Mouse (Mus musculus): Measurements from ENCODE around the gene Gtpbp6. TPM values are rescaled to one million over a fixed set of nuclear protein-coding genes. Genes with fewer than 3 reads are reported as not detected.
"Not testable (repeated sequence)": the region's sequence is repeated elsewhere in the genome, so short reads cannot be mapped to it uniquely, and the experiment has no call there.

Gtpbp6 gene
- total RNA-seq (2017) = 31.9 to 41.2 TPM (median 37.7 TPM) in 3 replicates

GRCm38 (mm10) chr5:110107581-110108304, at the start of gene Gtpbp6:
Gene Gtpbp6 (minus strand): TSS chr5:110108197.
- ATAC-seq (replicated peaks; ENCODE audit: insufficient number of reproducible peaks, low FRiP score, low TSS enrichment, poor library complexity, severe bottlenecking) = peak; percentile 72

- no peak for ATAC-seq (replicated peaks; ENCODE audit: insufficient number of reproducible peaks, low FRiP score, low TSS enrichment, poor library complexity, severe bottlenecking)
Measured at GRCm38 (mm10) chr5:110143007-110143406, 35.0 kb upstream of the Gtpbp6 start.

GRCm38 (mm10) chr5:110142309-110142708, 34.3 kb upstream of the Gtpbp6 start:
- no peak for ATAC-seq (replicated peaks; ENCODE audit: insufficient number of reproducible peaks, low FRiP score, low TSS enrichment, poor library complexity, severe bottlenecking)

- ATAC-seq (replicated peaks; ENCODE audit: insufficient number of reproducible peaks, low FRiP score, low TSS enrichment, poor library complexity, severe bottlenecking) = no peak
Measured at GRCm38 (mm10) chr5:110140424-110140823, 32.4 kb upstream of the Gtpbp6 start.

GRCm38 (mm10) chr5:110139325-110139724, 31.3 kb upstream of the Gtpbp6 start:
- ATAC-seq (replicated peaks; ENCODE audit: insufficient number of reproducible peaks, low FRiP score, low TSS enrichment, poor library complexity, severe bottlenecking) = no peak

- no peak for ATAC-seq (replicated peaks; ENCODE audit: insufficient number of reproducible peaks, low FRiP score, low TSS enrichment, poor library complexity, severe bottlenecking)
Measured at GRCm38 (mm10) chr5:110137816-110138215, 29.8 kb upstream of the Gtpbp6 start.

- ATAC-seq (replicated peaks; ENCODE audit: insufficient number of reproducible peaks, low FRiP score, low TSS enrichment, poor library complexity, severe bottlenecking) = no peak; the same call in 1 of the 2 replicates
Measured at GRCm38 (mm10) chr5:110136087-110136464, 28.1 kb upstream of the Gtpbp6 start.

GRCm38 (mm10) chr5:110135293-110136086, 27.5 kb upstream of the Gtpbp6 start, which contains the start of gene Chfr:
Gene Chfr (plus strand): TSS chr5:110135842.
- peak; percentile 99 for ATAC-seq (replicated peaks; ENCODE audit: insufficient number of reproducible peaks, low FRiP score, low TSS enrichment, poor library complexity, severe bottlenecking)

- not testable (repeated sequence) for ATAC-seq (replicated peaks; ENCODE audit: insufficient number of reproducible peaks, low FRiP score, low TSS enrichment, poor library complexity, severe bottlenecking)
Measured at GRCm38 (mm10) chr5:110122380-110122779, 14.4 kb upstream of the Gtpbp6 start.

GRCm38 (mm10) chr5:110109991-110110441, 2.0 kb upstream of the Gtpbp6 start, which contains the start of gene Zfp605:
Gene Zfp605 (plus strand): TSS chr5:110110092.
- ATAC-seq (replicated peaks; ENCODE audit: insufficient number of reproducible peaks, low FRiP score, low TSS enrichment, poor library complexity, severe bottlenecking) = peak; percentile 27

- peak; percentile 65; the same call in 1 of the 2 replicates for ATAC-seq (replicated peaks; ENCODE audit: insufficient number of reproducible peaks, low FRiP score, low TSS enrichment, poor library complexity, severe bottlenecking)
Measured at GRCm38 (mm10) chr5:110108305-110108628, 270 bp upstream of the Gtpbp6 start.

- ATAC-seq (replicated peaks; ENCODE audit: insufficient number of reproducible peaks, low FRiP score, low TSS enrichment, poor library complexity, severe bottlenecking) = no peak
Measured at GRCm38 (mm10) chr5:110106901-110107564, 964 bp downstream of the Gtpbp6 start.

GRCm38 (mm10) chr5:110106140-110106871, 1.7 kb downstream of the Gtpbp6 start:
- no peak for ATAC-seq (replicated peaks; ENCODE audit: insufficient number of reproducible peaks, low FRiP score, low TSS enrichment, poor library complexity, severe bottlenecking)

GRCm38 (mm10) chr5:110104616-110105380, 3.2 kb downstream of the Gtpbp6 start:
- ATAC-seq (replicated peaks; ENCODE audit: insufficient number of reproducible peaks, low FRiP score, low TSS enrichment, poor library complexity, severe bottlenecking) = no peak

- no peak for ATAC-seq (replicated peaks; ENCODE audit: insufficient number of reproducible peaks, low FRiP score, low TSS enrichment, poor library complexity, severe bottlenecking)
Measured at GRCm38 (mm10) chr5:110103901-110104615, 3.9 kb downstream of the Gtpbp6 start.

- ATAC-seq (replicated peaks; ENCODE audit: insufficient number of reproducible peaks, low FRiP score, low TSS enrichment, poor library complexity, severe bottlenecking) = no peak
Measured at GRCm38 (mm10) chr5:110102853-110103625, 5.0 kb downstream of the Gtpbp6 start.

- no peak for ATAC-seq (replicated peaks; ENCODE audit: insufficient number of reproducible peaks, low FRiP score, low TSS enrichment, poor library complexity, severe bottlenecking)
Measured at GRCm38 (mm10) chr5:110102429-110102828, 5.6 kb downstream of the Gtpbp6 start.

Data from monocyte, adult 5-6 weeks (primary cell).